ENCODE assay signal across 9 mouse cellular contexts in the genomic region with DNA sequence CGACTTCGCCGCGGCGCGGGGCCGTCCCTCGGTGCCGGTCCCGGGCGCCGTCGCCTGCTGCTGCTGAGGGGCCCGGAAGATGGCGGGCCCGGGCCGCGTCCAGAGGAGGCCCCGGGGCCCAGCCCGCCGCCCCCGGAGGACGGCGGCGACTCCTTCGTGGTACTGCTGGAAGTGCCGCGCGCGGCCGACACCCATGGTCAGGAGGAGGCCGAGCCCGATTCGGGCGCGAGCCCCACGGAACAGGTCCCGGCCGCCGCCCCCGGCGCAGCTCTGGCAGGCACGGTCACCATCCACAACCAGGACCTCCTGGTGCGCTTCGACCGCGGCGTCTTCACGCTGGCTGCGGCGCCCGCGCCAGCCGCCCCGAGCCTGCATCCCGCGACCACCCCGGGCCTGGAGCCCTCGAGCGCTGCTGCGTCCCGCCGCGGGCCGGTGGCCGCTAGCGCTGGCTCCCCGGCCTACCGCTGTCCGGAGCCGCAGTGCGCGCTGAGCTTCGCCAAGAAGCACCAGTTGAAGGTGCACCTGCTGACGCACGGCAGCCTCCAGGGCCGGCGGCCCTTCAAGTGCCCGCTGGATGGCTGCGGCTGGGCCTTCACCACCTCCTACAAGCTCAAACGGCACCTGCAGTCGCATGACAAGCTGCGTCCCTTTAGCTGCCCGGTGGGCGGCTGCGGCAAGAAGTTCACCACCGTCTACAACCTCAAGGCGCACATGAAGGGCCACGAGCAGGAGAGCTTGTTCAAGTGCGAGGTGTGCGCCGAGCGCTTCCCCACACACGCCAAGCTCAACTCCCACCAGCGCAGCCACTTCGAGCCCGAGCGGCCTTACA. TPM values are rescaled to one million over a fixed set of nuclear protein-coding genes. Genes with fewer than 3 reads are reported as not detected.
DNase-seq lines count a peak whose midpoint lies in the region; ATAC-seq lines count a peak whose summit lies in the region.
"Had no signal": no experiment of that assay in that cellular context is flagged by ENCODE, and none has a peak within 500 bp of the region (broad histone marks: within the 10 kb centered on the region; RNA-seq: fewer than 3 reads in every experiment).

No protein-coding gene starts in this region.

- H3K9me3 ChIP-seq in embryonic facial prominence, embryonic 13.5 days, result no peaks in the 10 kb centered on the region
- H3K9me3 ChIP-seq in hindbrain, embryonic 11.5 days (ENCODE audit: control insufficient read depth, low read length), result no peaks in the 10 kb centered on the region

- H3K4me2 ChIP-seq in embryonic facial prominence, embryonic 13.5 days, result peak overlapping the region; percentile 98
- peak overlapping the region; percentile 96 for H3K4me2 ChIP-seq in hindbrain, embryonic 11.5 days (replicated peaks; ENCODE audit: low read depth, low read length)

- under 1% methylated on average over 95 of the region's 98 CpGs for WGBS in embryonic facial prominence, embryonic 13.5 days
- under 1% methylated on average over 65 of the region's 98 CpGs for WGBS in hindbrain, embryonic 11.5 days

- DNase-seq in CD8-positive naive resting alpha-beta T cell, adult 2 months (ENCODE audit: low read depth in 2 of 2, low spot score in 2 of 2), result peak; percentile 19 to 33
- peak; percentile 37 for DNase-seq in adipocyte (ENCODE audit: low spot score)
- peak; percentile 61 for DNase-seq in hindbrain, embryonic 11.5 days (ENCODE audit: low spot score)
- DNase-seq in layer of hippocampus, postnatal 36 days, result peak; percentile 21 to 42
- peak; percentile 25 for DNase-seq in lung, postnatal 36 days
- peak; percentile 35 for DNase-seq in right cerebral cortex, postnatal 14 days

- ATAC-seq in embryonic facial prominence, embryonic 13.5 days (ENCODE audit: insufficient number of reproducible peaks, insufficient read depth, low FRiP score, low TSS enrichment, low read depth), result peak; percentile 80
- ATAC-seq in hindbrain, embryonic 11.5 days (ENCODE audit: low FRiP score), result peak; percentile 87
- no peak for ATAC-seq in erythroid progenitor cell, adult 5-6 weeks (replicated peaks; ENCODE audit: low FRiP score, poor library complexity, severe bottlenecking)

- H3K4me1 ChIP-seq in embryonic facial prominence, embryonic 13.5 days, result peaks cover 28% of the 10 kb centered on the region
- H3K4me1 ChIP-seq in hindbrain, embryonic 11.5 days (replicated peaks; ENCODE audit: control insufficient read depth, insufficient read depth, low read length), result peaks cover 6% of the 10 kb centered on the region; the same call in 1 of the 2 replicates

- H3K36me3 ChIP-seq in embryonic facial prominence, embryonic 13.5 days, result peaks cover 25% of the 10 kb centered on the region
- H3K36me3 ChIP-seq in hindbrain, embryonic 11.5 days (ENCODE audit: control insufficient read depth, insufficient read depth, low read length), result peaks cover 6% of the 10 kb centered on the region; the same call in 1 of the 2 replicates

- peak overlapping the region; percentile 88 for H3K9ac ChIP-seq in embryonic facial prominence, embryonic 13.5 days
- H3K9ac ChIP-seq in hindbrain, embryonic 11.5 days (ENCODE audit: low read depth, low read length), result peak overlapping the region; percentile 85

- H3K4me3 ChIP-seq in embryonic facial prominence, embryonic 13.5 days, result peak overlapping the region; percentile 96
- H3K4me3 ChIP-seq in hindbrain, embryonic 11.5 days (ENCODE audit: low read depth, low read length), result peak overlapping the region; percentile 96

- no peaks in the 10 kb centered on the region for H3K27me3 ChIP-seq in embryonic facial prominence, embryonic 13.5 days
- H3K27me3 ChIP-seq in hindbrain, embryonic 11.5 days (ENCODE audit: control insufficient read depth, insufficient read depth, low read length), result no peaks in the 10 kb centered on the region

- peak overlapping the region; percentile 74 for H3K27ac ChIP-seq in embryonic facial prominence, embryonic 13.5 days
- H3K27ac ChIP-seq in hindbrain, embryonic 11.5 days (ENCODE audit: low read depth, low read length), result peak overlapping the region; percentile 73

RNA-seq across cellular contexts. Expression of a gene that starts 0.6 kb away (rescaled TPM):
- polyA plus RNA-seq in embryonic facial prominence, embryonic 13.5 days (2015; fragmentation: Nextera tagmentation; extraction: Ambion mirVana), result 8.2 and 8.9 TPM in 2 replicates
- polyA plus RNA-seq in hindbrain, embryonic 11.5 days (2014; fragmentation: Nextera tagmentation; extraction: Ambion mirVana), result 10.4 and 11.5 TPM in 2 replicates
- 10 to 100 TPM; 29.6 to 33.5 TPM for total RNA-seq in layer of hippocampus, postnatal 36 days (2021)
- 0.84 and 2.2 TPM in 2 replicates for total RNA-seq in erythroid progenitor cell, adult 5-6 weeks (2015; ENCODE audit: low replicate concordance)
- 3.9 and 5.1 TPM in 2 replicates for total RNA-seq in erythroid progenitor cell, adult 5-6 weeks (2017; ENCODE audit: low replicate concordance)

RNA-seq across cellular contexts. Expression of a gene that starts 36.9 kb away (rescaled TPM):
- polyA plus RNA-seq in embryonic facial prominence, embryonic 13.5 days (2015; fragmentation: Nextera tagmentation; extraction: Ambion mirVana), result 0.30 TPM in 1 of 2 replicates, not detected in the other
- polyA plus RNA-seq in hindbrain, embryonic 11.5 days (2014; fragmentation: Nextera tagmentation; extraction: Ambion mirVana), result not detected in 2 replicates
- total RNA-seq in layer of hippocampus, postnatal 36 days (2021), result not detected
- total RNA-seq in erythroid progenitor cell, adult 5-6 weeks (2015; ENCODE audit: low replicate concordance), result not detected in 2 replicates
- not detected in 2 replicates for total RNA-seq in erythroid progenitor cell, adult 5-6 weeks (2017; ENCODE audit: low replicate concordance)
- total RNA-seq: layer of hippocampus, postnatal 14 days had no signal

RNA-seq across cellular contexts. Expression of a gene that starts 45.0 kb away (rescaled TPM):
- polyA plus RNA-seq in embryonic facial prominence, embryonic 13.5 days (2015; fragmentation: Nextera tagmentation; extraction: Ambion mirVana), result 2.3 and 3.0 TPM in 2 replicates
- polyA plus RNA-seq in hindbrain, embryonic 11.5 days (2014; fragmentation: Nextera tagmentation; extraction: Ambion mirVana), result 0.27 TPM in 1 of 2 replicates, not detected in the other
- total RNA-seq in layer of hippocampus, postnatal 36 days (2021), result not detected
- 0.72 and 1.7 TPM in 2 replicates for total RNA-seq in erythroid progenitor cell, adult 5-6 weeks (2015; ENCODE audit: low replicate concordance)
- not detected in 2 replicates for total RNA-seq in erythroid progenitor cell, adult 5-6 weeks (2017; ENCODE audit: low replicate concordance)
- total RNA-seq: layer of hippocampus, postnatal 14 days had no signal

RNA-seq across cellular contexts. Expression of a gene that starts 58.7 kb away (rescaled TPM):
- polyA plus RNA-seq in embryonic facial prominence, embryonic 13.5 days (2015; fragmentation: Nextera tagmentation; extraction: Ambion mirVana), result 1.2 and 1.8 TPM in 2 replicates
- polyA plus RNA-seq in hindbrain, embryonic 11.5 days (2014; fragmentation: Nextera tagmentation; extraction: Ambion mirVana), result 1.2 and 1.5 TPM in 2 replicates
- total RNA-seq in layer of hippocampus, postnatal 36 days (2021), result 10 to 100 TPM; 10.7 to 16.8 TPM
- not detected in 2 replicates for total RNA-seq in erythroid progenitor cell, adult 5-6 weeks (2015; ENCODE audit: low replicate concordance)
- not detected in 2 replicates for total RNA-seq in erythroid progenitor cell, adult 5-6 weeks (2017; ENCODE audit: low replicate concordance)

Comparison
In these comparisons a context has a peak if more than half of its experiments do, and no peak if none do; other contexts are left out.
1. RNA of a gene that starts 0.6 kb away (total RNA-seq): 29.6 to 33.5 TPM in layer of hippocampus, postnatal 36 days; 0.84 to 5.1 TPM in erythroid progenitor cell, adult 5-6 weeks; every median in the first group is over 4 times any median in the second.
2. Peak in every context shown above with its lines, with median percentiles within 50 percentile points of each other: DNase-seq.